Mouse (Mus musculus) layer of hippocampus, postnatal 14 days (tissue): ENCODE data around the gene Zfp651. TPM values are rescaled to one million over a fixed set of nuclear protein-coding genes. Genes with fewer than 3 reads are reported as not detected.

Experiments
- DNase-seq, 2 experiments: peaks; one replicate each; pipeline ENCODE4 v3.0.0; 2021 to 2022; ENCODE audit warnings: low spot score in 2 of 2, mixed read lengths in 1 of 2
- total RNA-seq, 2 experiments: library from RNA; stranded (reverse); gene quantifications; 2 replicates each; pipeline ENCODE4 v1.2.3; 2021

Gene Zfp651
- total RNA-seq, 2 experiments from 2014 or later = 105 to 107 TPM

- DNase-seq = no peak
Measured at GRCm38 (mm10) chr9:121808511-121808910, 49.4 kb downstream of the Zfp651 start.

- DNase-seq = peak; percentile 69 to 79
Measured at GRCm38 (mm10) chr9:121810081-121810821, 51.1 kb downstream of the Zfp651 start.

DNA sequence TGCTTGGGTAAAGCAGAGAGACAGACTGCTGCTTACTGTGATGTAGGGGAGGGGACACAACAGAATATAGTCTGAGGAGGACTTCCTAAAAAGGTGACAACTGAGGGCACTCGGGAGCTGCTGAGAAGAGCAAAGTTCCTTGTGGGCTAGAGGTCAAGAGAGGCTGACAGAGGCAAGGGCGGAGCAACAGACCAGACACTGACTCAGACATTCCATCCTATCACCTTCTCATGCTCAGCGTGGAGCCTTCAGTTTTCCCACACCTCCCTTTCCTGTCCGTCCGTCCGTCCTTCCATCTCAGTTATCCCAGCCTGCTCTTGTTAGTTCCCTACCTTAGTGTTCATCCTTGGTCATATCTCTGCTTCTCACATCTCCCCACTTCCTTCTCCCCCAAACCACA is 56.1 kb downstream of the Zfp651 start:
- DNase-seq = no peak

GRCm38 (mm10) chr9:121819073-121819770 is 60.1 kb downstream of the Zfp651 start:
- DNase-seq = no peak

GRCm38 (mm10) chr9:121819771-121820471 is 60.8 kb downstream of the Zfp651 start:
- DNase-seq = no peak

DNA sequence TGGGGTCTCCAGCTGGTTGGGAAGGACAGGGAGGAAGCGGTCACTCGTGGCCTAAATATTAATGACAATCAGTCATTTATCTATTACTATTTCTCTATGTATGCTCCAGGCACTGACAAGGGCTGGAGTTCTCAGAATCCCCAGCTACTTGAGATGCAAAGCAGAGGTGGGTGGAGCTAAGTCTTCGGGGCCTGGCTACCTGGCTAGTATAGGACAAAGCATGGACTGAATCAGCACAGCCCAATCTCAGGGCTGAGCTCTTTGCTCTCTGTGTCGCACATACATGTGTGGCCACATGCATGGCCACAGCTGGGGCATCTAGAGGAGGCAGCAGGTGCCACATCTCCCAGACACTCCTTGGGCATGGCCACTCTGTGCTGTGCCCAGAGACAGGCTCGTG is 61.6 kb downstream of the Zfp651 start:
- no peak for DNase-seq

Other genes starting within 250 kb of the Zfp651 start
- 1 to 10 TPM in 1 of 2 experiments, under 1 TPM in 1; 0.69 to 1.3 TPM for gene Lyzl4, start 117.2 kb upstream of the Zfp651 start, total RNA-seq
- gene Vipr1, start 116.6 kb upstream of the Zfp651 start, total RNA-seq = 10 to 100 TPM; 10.6 TPM
- 10 to 100 TPM; 26.4 to 28.7 TPM for gene Sec22c, start 53.8 kb upstream of the Zfp651 start, total RNA-seq
- gene Ss18l2, start 49.0 kb upstream of the Zfp651 start, total RNA-seq = 10 to 100 TPM; 83.1 to 92.6 TPM
- 100 to 1,000 TPM; 105 to 121 TPM for gene Nktr, start 40.2 kb upstream of the Zfp651 start, total RNA-seq
- gene Klhl40, start 18.3 kb downstream of the Zfp651 start, total RNA-seq = 1 to 10 TPM; 3.2 to 4.3 TPM
- gene Hhatl, start 33.2 kb downstream of the Zfp651 start, total RNA-seq = 1 to 10 TPM; 7.5 to 8.3 TPM
- gene Ccdc13, start 80.1 kb downstream of the Zfp651 start, total RNA-seq = 1 to 10 TPM; 8.3 to 9.4 TPM
- gene Higd1a, start 99.0 kb downstream of the Zfp651 start, total RNA-seq = 100 to 1,000 TPM in 1 of 2 experiments, 10 to 100 TPM in 1; 96.5 to 101 TPM
- gene Ackr2, start 139.0 kb downstream of the Zfp651 start, total RNA-seq = 1 to 10 TPM; 2.6 to 4.2 TPM
- not detected for gene Cyp8b1, start 157.0 kb downstream of the Zfp651 start, total RNA-seq
- gene Fam198a, start 191.7 kb downstream of the Zfp651 start, total RNA-seq = 1 to 10 TPM; 3.5 to 4.7 TPM
- gene Pomgnt2, start 237.8 kb downstream of the Zfp651 start, total RNA-seq = 10 to 100 TPM; 39.0 to 39.2 TPM